Mouse (Mus musculus) cerebellum, adult 2 months (tissue): ENCODE measurements around the gene Heyl. TPM values are rescaled to one million over a fixed set of nuclear protein-coding genes. Genes with fewer than 3 reads are reported as not detected.

Source experiments
- DNase-seq, 2 experiments: peaks; one replicate each; pipeline ENCODE4 v3.0.0; 2021
- H3K27ac ChIP-seq: fragments of 200-500 bp; 2 replicates; pipeline ENCODE4 v1.5.1; 2012; ENCODE audit warnings: low read length, control low read depth, inconsistent platforms; ENCODE audit not compliant: insufficient read depth
- H3K27me3 ChIP-seq: fragments of 200-500 bp; 2 replicates; pipeline ENCODE4 v1.6.1; 2012; ENCODE audit warnings: inconsistent platforms, mild to moderate bottlenecking, low read length, moderate library complexity; ENCODE audit not compliant: control insufficient read depth, insufficient read depth
- H3K4me1 ChIP-seq: fragments of 200-500 bp; 2 replicates; pipeline ENCODE4 v1.6.1; 2011; ENCODE audit warnings: low read length; ENCODE audit not compliant: control insufficient read depth, insufficient read depth
- H3K4me3 ChIP-seq: fragments of 200-500 bp; replicated peaks from 2 replicates; pipeline ENCODE3; 2011; ENCODE audit warnings: mild to moderate bottlenecking, low read depth, low read length, control low read depth; ENCODE audit not compliant: insufficient read depth
- CTCF ChIP-seq: fragments of 200-500 bp; IDR thresholded peaks from 2 replicates; pipeline ENCODE4 v1.5.1; 2011; ENCODE audit warnings: low read depth, mild to moderate bottlenecking, control low read depth, low read length, moderate library complexity, borderline replicate concordance; ENCODE audit not compliant: insufficient read depth
- POLR2A ChIP-seq: fragments of 200-500 bp; IDR thresholded peaks from 2 replicates; pipeline ENCODE4 v1.6.1; 2011; ENCODE audit warnings: low read length, control low read depth, borderline replicate concordance; ENCODE audit not compliant: insufficient read depth
- WGBS: fragments of 180-500 bp; shearing (Covaris S2); methylation state at CpG from one replicate; pipeline ENCODE4 v1.1.7; 2018; 5-methylcytosine and 5-hydroxymethylcytosine counted together
- polyA plus RNA-seq: library from polyadenylated mRNA; depleted of rRNA; stranded (reverse); fragments of >200 nt; gene quantifications from 2 replicates; pipeline ENCODE4 v1.2.3, GENCODE M21; 2012

Gene Heyl
- polyA plus RNA-seq, 1 experiment: 3.5 TPM

GRCm38 (mm10) chr4:123236431-123237031, 3.2 kb downstream of the Heyl start:
- TF ChIP-seq CTCF: no peak
- no peak for TF ChIP-seq POLR2A
- WGBS: 88% methylated on average over 13 of the region's 13 CpGs
- no peak overlapping the region for H3K27ac ChIP-seq
- DNase-seq: no peak
- H3K4me1 ChIP-seq: no peaks in the 10 kb centered on the region
- peaks cover 8% of the 10 kb centered on the region; the same call in 1 of the 2 replicates for H3K27me3 ChIP-seq
- H3K4me3 ChIP-seq: no peak overlapping the region

- WGBS: 79% methylated on average over 6 of the region's 6 CpGs
Observed at GRCm38 (mm10) chr4:123237386-123238266, 4.3 kb downstream of the Heyl start.

GRCm38 (mm10) chr4:123239361-123240203, 6.2 kb downstream of the Heyl start:
- WGBS: 13% methylated on average over 58 of the region's 58 CpGs
- Histone ChIP-seq H3K27ac (no peak overlapping the region), H3K4me3 (no peak overlapping the region), H3K4me1 (no peaks in the 10 kb centered on the region), H3K27me3 (peaks cover 6% of the 10 kb centered on the region; the same call in 1 of the 2 replicates)
- TF ChIP-seq CTCF: no peak
- no peak for TF ChIP-seq POLR2A
- DNase-seq: no peak

More at GRCm38 (mm10) chr4:123237386-123238266, 4.3 kb downstream of the Heyl start:
- TF ChIP-seq POLR2A (no peak), CTCF (no peak)
- H3K4me1 ChIP-seq: no peaks in the 10 kb centered on the region
- no peak overlapping the region for H3K27ac ChIP-seq
- no peak for DNase-seq
- H3K27me3 ChIP-seq: peaks cover 8% of the 10 kb centered on the region; the same call in 1 of the 2 replicates
- no peak overlapping the region for H3K4me3 ChIP-seq

- peaks cover 3% of the 10 kb centered on the region; the same call in 1 of the 2 replicates for H3K4me1 ChIP-seq
- H3K4me3 ChIP-seq: no peak overlapping the region
- H3K27me3 ChIP-seq: no peaks in the 10 kb centered on the region
- no peak for DNase-seq
- 89% methylated on average over 7 of the region's 7 CpGs for WGBS
- TF ChIP-seq POLR2A: no peak
- H3K27ac ChIP-seq: no peak overlapping the region
Observed at GRCm38 (mm10) chr4:123246221-123246620, 12.9 kb downstream of the Heyl start.

- DNase-seq: no peak
- TF ChIP-seq CTCF (no peak), POLR2A (no peak)
- Histone ChIP-seq H3K27ac (no peak overlapping the region), H3K4me3 (no peak overlapping the region), H3K4me1 (peaks cover 3% of the 10 kb centered on the region; the same call in 1 of the 2 replicates), H3K27me3 (no peaks in the 10 kb centered on the region)
- WGBS: 98% methylated on average over 5 of the region's 5 CpGs
Observed at GRCm38 (mm10) chr4:123246651-123247050, 13.3 kb downstream of the Heyl start.

GRCm38 (mm10) chr4:123247147-123247880, 14.0 kb downstream of the Heyl start:
- no peak for DNase-seq
- H3K4me1 ChIP-seq: peaks cover 7% of the 10 kb centered on the region; the same call in 1 of the 2 replicates
- WGBS: 80% methylated on average over 7 of the region's 7 CpGs
- TF ChIP-seq CTCF (no peak), POLR2A (no peak)
- H3K27me3 ChIP-seq: no peaks in the 10 kb centered on the region
- H3K27ac ChIP-seq: no peak overlapping the region
- no peak overlapping the region for H3K4me3 ChIP-seq
